Mouse (Mus musculus) adrenal gland, postnatal 4 days (tissue): ENCODE measurements at regions not wholly inside any gene's neighbourhood (a gene's known extent, or its start where the extent isn't known, plus 50 kb on each side); places are given as distances from the start of the nearest gene placed in this dataset.

Source experiments
- DNase-seq, 2 experiments: peaks; one replicate each; pipeline ENCODE4 v3.0.0; 2021 to 2022; ENCODE audit warnings: low spot score in 2 of 2, mixed read lengths in 2 of 2

- DNase-seq: no peak
These were observed 117.2 kb upstream of the Hes1 start for GRCm38 (mm10) chr16:29946966-29947365.

GRCm38 (mm10) chr16:29947670-29948069 is 116.5 kb upstream of the Hes1 start:
- no peak for DNase-seq

DNA sequence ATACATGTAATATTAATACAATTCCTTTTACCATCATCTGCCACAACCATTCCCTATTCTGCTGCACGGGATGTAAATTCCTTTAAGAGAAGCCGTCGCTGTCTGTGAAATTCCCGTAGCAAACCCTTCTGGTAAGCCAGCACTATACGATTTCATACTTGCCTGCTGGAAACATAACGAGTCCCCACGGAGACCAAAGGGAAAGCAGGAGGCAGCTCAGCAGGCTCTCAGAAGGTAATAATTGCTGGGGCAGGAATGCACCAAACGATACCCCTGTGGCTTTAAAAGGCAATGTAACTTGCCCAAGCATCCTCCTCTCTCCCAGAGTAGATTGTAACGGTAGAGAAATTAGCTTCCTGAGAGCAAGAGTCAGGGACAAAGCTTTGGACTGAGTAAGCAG is 114.0 kb upstream of the Hes1 start:
- no peak for DNase-seq

DNA sequence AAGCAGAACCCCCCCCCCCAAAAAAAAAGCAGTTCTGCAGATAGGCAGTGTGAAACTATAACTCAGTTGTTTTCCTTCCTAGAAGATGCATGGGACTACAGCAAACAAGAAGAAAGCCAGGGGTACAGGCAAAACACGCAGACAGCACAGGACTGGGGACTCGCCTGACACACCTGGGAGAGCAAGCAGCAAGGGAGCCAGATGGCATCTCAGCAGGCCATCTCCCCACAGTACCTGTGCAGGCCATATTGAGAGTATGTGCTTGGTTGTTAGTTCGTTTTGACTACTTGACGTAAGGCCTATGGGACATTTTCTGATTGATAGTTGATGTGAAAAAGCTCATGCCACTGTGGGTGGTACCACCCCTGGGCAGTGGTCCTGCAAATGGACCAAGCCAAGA is 113.4 kb upstream of the Hes1 start:
- no peak for DNase-seq

DNA sequence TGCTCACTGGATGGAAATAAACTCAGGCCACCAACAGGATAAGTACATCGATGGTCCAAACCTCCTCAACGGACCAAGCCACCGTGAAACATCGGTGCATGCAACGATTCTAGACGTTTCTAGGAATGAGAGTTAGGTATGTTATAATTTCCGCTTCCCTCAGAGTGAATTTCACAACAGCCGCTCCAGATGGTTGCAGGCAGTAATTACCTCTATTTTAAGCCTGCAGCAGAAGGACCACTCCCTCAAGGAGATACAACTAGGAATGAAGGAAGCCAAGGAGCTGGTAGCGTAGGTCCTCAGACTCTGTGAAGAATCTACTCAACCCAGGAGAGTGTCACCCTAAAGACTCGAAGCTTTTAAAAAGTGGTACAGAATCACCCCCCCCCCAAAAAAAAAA is 109.5 kb upstream of the Hes1 start:
- no peak for DNase-seq

DNA sequence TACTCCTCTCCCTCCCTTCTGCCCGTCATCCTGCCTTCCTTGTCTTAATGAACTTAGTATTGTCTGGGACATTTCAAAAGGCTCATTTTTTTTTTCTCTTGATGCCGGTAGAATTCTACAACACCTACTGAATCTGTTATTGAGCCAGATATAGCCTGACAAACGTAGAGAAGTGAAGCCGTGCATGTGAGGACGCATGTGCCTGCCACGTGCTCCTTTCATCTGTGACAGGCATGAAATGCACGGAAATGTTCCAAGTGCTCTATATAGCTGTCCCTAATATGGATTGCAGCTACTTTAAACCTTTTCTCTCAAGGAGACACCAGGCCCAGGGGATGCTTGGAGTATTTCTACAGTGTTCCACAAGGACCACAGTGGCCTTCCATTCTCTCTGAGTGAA is 107.3 kb upstream of the Hes1 start:
- no peak for DNase-seq

DNA sequence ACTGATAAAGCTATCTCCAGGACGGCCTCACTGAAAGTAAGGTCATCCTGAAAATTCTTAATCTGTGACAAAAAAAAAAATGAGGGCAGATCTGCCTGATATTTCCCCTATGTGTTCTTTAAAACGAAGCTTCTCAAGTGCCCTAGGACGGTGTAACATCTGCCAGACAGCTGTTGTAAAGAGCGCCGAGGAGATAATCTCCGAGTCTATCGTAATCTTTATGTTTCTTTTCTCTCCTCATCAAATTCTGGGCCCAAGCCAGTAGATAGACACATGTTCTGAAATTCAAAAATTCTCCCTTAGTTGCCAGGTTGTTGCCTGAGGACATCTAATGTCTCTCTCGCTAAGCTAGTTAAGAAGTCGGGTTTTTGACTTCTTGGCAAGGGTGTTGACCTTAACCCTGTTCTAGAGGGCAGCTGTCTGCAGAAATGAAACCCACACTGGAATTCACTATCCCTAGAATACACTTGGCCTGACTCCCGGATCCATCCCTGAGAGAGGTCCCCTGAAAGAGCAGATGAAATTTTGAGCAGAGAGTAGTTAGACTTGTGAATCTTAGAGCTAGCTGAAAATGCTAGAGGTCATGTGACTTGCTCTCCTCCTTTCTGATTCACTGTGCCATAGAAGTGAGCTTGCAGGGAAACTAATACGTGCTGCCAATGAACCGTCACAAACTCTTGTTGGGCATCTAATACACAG is 104.1 kb upstream of the Hes1 start:
- DNase-seq: no peak

DNA sequence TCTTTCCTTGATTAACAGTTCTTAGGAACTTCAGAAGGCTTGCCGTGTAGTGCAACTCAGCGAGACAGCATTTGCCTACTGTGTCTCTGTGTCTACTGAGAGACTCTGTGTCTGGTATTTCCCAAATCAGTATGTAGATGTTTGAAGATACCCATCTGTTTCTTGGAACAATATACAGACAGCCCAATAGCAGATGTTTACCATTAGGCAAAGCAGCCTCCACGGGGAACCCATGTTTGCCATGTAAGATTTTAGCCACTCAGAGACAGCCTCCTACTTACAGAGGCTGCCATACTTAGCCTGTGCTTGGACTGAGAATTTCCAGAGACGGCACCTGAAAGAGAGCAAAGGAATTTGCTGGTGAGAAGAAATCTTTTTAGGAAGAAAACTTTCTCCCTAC is 100.9 kb upstream of the Hes1 start:
- DNase-seq: no peak

DNA sequence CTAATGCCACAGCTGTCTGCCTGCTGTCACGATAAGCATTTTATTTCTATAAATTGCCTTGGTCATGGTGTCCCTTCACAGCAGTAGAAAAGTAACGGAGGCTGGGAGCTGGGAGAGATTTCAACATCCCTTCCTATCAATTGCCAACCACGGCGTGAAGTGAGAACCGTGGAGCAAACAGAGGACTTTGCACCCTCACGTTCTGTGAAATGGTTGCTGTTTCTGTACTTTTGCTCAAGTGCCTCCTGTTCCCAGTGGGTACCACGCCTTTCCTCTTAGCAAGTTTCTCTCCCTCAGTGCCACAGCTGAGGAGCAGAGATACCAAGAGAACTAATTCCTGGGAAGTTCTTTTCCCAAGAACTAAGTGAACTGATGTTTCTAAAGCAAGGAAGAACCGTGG is 99.6 kb upstream of the Hes1 start:
- DNase-seq: no peak

- DNase-seq: no peak
These were observed 95.4 kb upstream of the Hes1 start for GRCm38 (mm10) chr16:29968743-29969142.

GRCm38 (mm10) chr16:29972741-29973141 is 91.4 kb upstream of the Hes1 start:
- no peak for DNase-seq

DNA sequence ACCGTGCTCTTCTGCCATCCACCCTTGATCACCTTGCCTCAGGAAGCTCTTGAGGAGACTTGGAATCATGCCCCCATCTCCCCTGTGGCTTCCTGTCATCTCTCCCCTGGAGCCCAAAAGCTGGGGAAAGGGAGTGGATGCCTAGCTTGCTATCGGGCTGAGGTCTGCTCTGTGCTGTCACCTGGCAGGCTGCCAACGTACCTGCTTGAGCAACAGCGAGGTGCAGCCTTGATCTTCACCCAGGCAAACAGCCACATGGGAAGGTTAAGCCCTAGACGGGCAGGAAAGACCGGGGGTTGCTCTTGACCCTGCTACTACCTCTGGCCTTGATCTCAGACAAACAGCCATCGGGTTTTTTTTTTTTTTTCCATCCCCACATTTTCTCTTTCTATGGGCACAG is 90.9 kb upstream of the Hes1 start:
- DNase-seq: peak in 1 of 2 experiments; percentile 8

- no peak for DNase-seq
These were observed 88.4 kb upstream of the Hes1 start for GRCm38 (mm10) chr16:29975800-29976199.

DNA sequence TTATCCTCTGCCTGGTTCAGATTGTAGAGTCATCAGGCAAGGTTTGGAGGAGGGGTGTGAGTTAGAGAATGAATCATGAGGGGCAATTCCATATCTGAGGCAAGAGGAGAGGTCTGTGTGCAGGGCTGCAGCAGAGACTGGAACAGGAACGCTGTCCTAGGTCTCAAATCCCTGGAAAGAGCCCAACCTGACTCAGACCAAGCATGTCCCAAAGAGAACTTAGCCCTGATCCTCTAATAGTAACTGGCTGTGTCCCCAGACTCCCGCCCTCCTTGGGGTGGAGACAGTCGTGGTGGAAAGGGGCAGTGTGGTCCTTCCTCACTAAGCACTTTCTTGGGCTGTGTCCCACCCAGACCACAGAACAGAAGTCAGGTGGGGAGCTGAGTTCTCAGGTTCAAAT is 87.2 kb upstream of the Hes1 start:
- DNase-seq: no peak

GRCm38 (mm10) chr16:29977711-29978110 is 86.5 kb upstream of the Hes1 start:
- DNase-seq: no peak

DNA sequence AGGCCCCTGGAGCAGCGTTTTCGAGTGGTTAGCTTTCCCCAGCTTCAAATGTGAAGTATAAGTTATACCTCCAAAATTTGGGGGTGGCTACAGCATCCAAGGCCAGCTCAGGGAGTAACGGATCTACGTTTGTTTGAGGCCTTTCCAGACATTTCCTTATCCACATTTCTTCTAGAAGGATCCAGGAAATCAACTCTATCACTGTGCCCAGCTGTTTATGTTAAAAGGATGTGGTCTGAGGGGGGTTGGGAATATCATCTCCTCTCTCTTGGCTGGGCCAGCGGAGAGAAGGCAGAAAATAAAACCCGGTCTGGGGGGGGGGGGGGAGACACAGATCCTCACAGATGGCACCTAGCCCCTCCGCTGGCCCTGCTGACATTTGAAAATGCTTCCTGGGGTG is 85.1 kb upstream of the Hes1 start:
- DNase-seq: no peak

GRCm38 (mm10) chr16:29981543-29981942 is 82.6 kb upstream of the Hes1 start:
- no peak for DNase-seq

DNA sequence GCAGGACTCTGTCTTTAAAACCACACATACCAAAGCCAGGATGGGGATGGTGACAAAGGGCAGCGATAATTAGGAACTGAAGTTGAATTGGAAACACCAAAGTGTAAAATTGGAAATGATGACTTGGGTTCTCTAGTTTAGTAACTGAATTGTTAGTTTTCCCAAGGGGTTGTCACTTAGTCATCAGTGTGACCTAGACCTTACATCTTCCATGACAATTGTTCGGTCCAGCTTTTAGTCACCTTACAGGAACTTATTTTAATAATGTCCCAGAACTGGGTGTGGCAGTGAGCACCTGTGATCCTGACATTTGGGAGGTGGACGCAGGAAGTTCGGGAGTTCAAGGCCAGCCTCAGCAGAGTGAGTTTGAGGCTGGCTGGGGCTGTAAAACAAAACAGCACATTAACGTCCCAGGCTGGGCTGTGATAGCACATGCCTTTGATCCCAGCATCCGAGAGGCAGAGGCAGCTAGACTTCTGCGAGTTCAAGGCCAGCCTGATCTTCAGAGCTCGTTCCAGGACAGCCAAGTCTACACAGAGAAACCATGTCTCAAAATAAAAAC is 81.9 kb upstream of the Hes1 start:
- no peak for DNase-seq

DNA sequence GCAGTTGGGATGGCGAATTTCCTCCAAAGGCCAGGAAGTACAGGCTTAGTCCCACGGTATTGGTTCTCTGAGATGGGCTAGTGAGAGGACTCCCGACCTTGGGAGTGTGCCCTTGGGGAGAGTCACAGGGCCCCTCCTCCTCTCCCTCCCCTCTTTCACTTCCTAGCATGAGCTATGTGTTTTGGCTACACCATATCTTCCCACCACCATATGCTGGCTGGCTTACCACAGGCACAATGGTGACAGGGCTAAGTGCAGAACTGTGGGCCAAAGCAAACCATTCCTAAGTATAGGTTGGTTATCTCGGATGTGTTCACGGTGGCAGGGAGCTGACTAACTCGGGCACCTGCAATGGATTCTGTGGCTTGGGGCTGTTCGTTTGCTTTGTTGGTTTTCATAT is 81.0 kb upstream of the Hes1 start:
- DNase-seq: no peak

- no peak for DNase-seq
These were observed 78.9 kb upstream of the Hes1 start for GRCm38 (mm10) chr16:29985126-29985931.

DNA sequence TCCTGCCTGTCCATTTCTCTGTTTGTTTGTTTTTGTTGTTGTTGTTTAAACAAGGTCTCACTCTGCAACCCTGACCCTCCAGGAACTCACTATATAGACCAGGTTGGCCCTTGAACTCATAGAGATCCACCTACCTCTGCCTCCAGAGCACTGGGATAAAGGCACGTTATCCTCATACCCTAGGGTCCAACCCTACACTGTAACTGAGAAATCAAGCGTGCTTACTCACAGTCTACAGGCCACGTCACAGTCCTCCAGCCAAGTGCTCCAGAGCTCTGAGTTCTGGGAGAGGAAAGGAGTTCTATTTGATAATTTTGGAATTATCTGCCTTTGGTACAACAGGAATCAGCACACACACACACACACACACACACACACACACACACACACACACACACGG is 76.6 kb upstream of the Hes1 start:
- no peak for DNase-seq

- DNase-seq: no peak
These were observed 76.2 kb upstream of the Hes1 start for GRCm38 (mm10) chr16:29987999-29988398.

DNA sequence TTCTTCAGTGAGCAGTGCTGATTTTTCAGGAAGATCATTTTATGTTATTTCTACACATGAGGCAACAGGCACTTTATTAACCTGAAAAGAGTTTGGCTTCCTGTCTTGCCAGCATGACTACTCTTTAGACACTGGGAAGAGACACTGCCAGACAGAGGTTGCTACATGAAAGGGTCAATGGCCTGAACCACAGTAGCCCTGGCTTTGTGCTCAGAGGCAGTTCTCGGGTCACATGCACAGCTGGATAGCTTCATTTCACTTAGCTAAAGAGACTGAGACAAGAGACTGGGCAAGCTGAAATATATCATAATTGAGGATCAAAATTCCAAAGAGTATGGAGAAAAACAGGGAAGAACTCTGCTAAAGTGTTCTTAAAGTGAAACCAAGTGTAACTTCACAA is 74.9 kb upstream of the Hes1 start:
- DNase-seq: no peak
